Mouse (Mus musculus) layer of hippocampus, adult 2 months (tissue): ENCODE measurements around the gene Adat3. TPM values are rescaled to one million over a fixed set of nuclear protein-coding genes. Genes with fewer than 3 reads are reported as not detected.

Experiments
- DNase-seq, 2 experiments: peaks; one replicate each; pipeline ENCODE4 v3.0.0; 2022; ENCODE audit warnings: low spot score in 2 of 2
- H3K27ac ChIP-seq: fragments of 200-600 bp; 2 replicates; pipeline ENCODE4 v1.8.1; 2022
- H3K4me3 ChIP-seq: fragments of 200-600 bp; 2 replicates; pipeline ENCODE4 v1.8.1; 2022; ENCODE audit warnings: mild to moderate bottlenecking
- CTCF ChIP-seq: fragments of 200-600 bp; conservative IDR thresholded peaks from 2 replicates; pipeline ENCODE4 v1.8.1; 2022; ENCODE audit warnings: antibody characterized with exemption, mild to moderate bottlenecking, moderate library complexity
- long read RNA-seq, 2 experiments: library from polyadenylated mRNA; stranded (forward); transcript quantifications; one replicate each; pipeline ENCODE4 v2.0.0; 2021; ENCODE audit warnings: borderline mapping rate in 2 of 2
- total RNA-seq, 2 experiments: library from RNA; stranded (reverse); gene quantifications; 2 replicates each; pipeline ENCODE4 v1.2.3; 2021

Gene Adat3
- total RNA-seq = 1 to 10 TPM; 1.3 to 3.5 TPM
- long read RNA-seq, experiment 1, partial matches to known transcripts = 0 of 1 reads
- long read RNA-seq, experiment 1, other reads (novel, unspliced or antisense) = 0 of 1 reads
- long read RNA-seq, experiment 2, partial matches to known transcripts = 0 of 1 reads
- long read RNA-seq, experiment 2, other reads (novel, unspliced or antisense) = 0 of 1 reads

- no peak for TF ChIP-seq CTCF
- DNase-seq = peak; percentile 92 to 95
- Histone ChIP-seq H3K27ac (peak within 1 kb of the TSS; percentile 93), H3K4me3 (peak within 1 kb of the TSS; percentile 84)
Observed at GRCm38 (mm10) chr10:80602698-80603325, at the start of gene Adat3, which contains the start of gene Scamp4. Adat3 (plus strand) TSS chr10:80602880. Scamp4 (plus strand) TSS chr10:80602872.

GRCm38 (mm10) chr10:80553575-80553974 lies 49.1 kb upstream of the Adat3 start:
- H3K4me3 ChIP-seq = no peak overlapping the region
- H3K27ac ChIP-seq = no peak overlapping the region
- no peak for TF ChIP-seq CTCF
- DNase-seq = no peak

- no peak for TF ChIP-seq CTCF
- no peak for DNase-seq
- Histone ChIP-seq H3K27ac (no peak overlapping the region), H3K4me3 (no peak overlapping the region)
Observed at GRCm38 (mm10) chr10:80553997-80554396, 48.7 kb upstream of the Adat3 start.

GRCm38 (mm10) chr10:80557346-80557965 lies 45.2 kb upstream of the Adat3 start:
- H3K27ac ChIP-seq = no peak overlapping the region
- DNase-seq = peak in 1 of 2 experiments; percentile 83
- TF ChIP-seq CTCF = peak; percentile 89
- H3K4me3 ChIP-seq = no peak overlapping the region

- no peak for DNase-seq
- Histone ChIP-seq H3K4me3 (no peak overlapping the region), H3K27ac (no peak overlapping the region)
- TF ChIP-seq CTCF = no peak
Observed at GRCm38 (mm10) chr10:80559431-80559830, 43.2 kb upstream of the Adat3 start.

- peak overlapping the region; percentile 100 for H3K27ac ChIP-seq
- no peak for DNase-seq
- TF ChIP-seq CTCF = no peak
- H3K4me3 ChIP-seq = peak overlapping the region; percentile 99
Observed at GRCm38 (mm10) chr10:80560621-80561020, 42.1 kb upstream of the Adat3 start.

- peak; percentile 91 for TF ChIP-seq CTCF
- Histone ChIP-seq H3K4me3 (peak within 1 kb of the TSS; percentile 99), H3K27ac (peak within 1 kb of the TSS; percentile 100)
- DNase-seq = peak; percentile 92
Observed at GRCm38 (mm10) chr10:80561116-80561944, 41.4 kb upstream of the Adat3 start, which contains the start of gene Rexo1. Rexo1 (minus strand) TSS chr10:80561560.

- TF ChIP-seq CTCF = peak; percentile 99
- DNase-seq = peak; percentile 85 to 95
Observed at GRCm38 (mm10) chr10:80566375-80567092, 36.1 kb upstream of the Adat3 start.

GRCm38 (mm10) chr10:80568876-80569275 lies 33.8 kb upstream of the Adat3 start:
- no peak for TF ChIP-seq CTCF
- DNase-seq = no peak
- Histone ChIP-seq H3K27ac (peak overlapping the region; percentile 97), H3K4me3 (no peak overlapping the region)

More at GRCm38 (mm10) chr10:80566375-80567092, 36.1 kb upstream of the Adat3 start:
- peak overlapping the region; percentile 33 for H3K4me3 ChIP-seq
- H3K27ac ChIP-seq = peak overlapping the region; percentile 97

- Histone ChIP-seq H3K27ac (peak overlapping the region; percentile 97), H3K4me3 (no peak overlapping the region)
- no peak for TF ChIP-seq CTCF
- DNase-seq = no peak
Observed at GRCm38 (mm10) chr10:80569664-80570066, 33.0 kb upstream of the Adat3 start.

GRCm38 (mm10) chr10:80570419-80570818 lies 32.3 kb upstream of the Adat3 start:
- TF ChIP-seq CTCF = no peak
- Histone ChIP-seq H3K27ac (peak overlapping the region; percentile 97), H3K4me3 (no peak overlapping the region; the same call in 1 of the 2 replicates)
- DNase-seq = no peak
